Mouse (Mus musculus): ENCODE measurements at regions not wholly inside any gene's neighbourhood (a gene's known extent, or its start where the extent isn't known, plus 50 kb on each side); places are given as distances from the start of the nearest gene placed in this dataset.
A peak's percentile ranks its signal among the peaks of the same experiment; 100 is the strongest.

DNA sequence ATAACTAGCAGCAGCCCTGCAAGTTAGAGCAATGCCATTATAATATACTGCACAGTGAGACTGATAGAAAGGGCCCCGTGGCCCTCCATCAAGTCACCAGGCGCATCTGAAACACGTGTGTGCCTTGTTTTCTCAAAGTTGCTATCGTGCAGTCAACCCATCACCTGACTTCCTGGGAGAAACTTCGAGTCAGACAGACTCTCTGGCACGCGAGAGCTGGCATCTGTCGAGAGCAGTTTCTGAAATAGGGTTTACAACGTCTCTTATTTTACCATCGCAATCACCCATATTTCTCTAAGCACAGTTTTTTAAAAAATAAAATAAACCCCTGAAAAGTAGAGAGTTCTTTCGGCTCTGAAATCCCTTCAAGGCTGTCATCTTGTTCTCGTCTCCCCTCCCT lies 169.8 kb downstream of the 3110018I06Rik start:
- DNase-seq (ENCODE audit: inconsistent ontology term) = no peak

GRCm38 (mm10) chr12:107658821-107659220 lies 170.4 kb downstream of the 3110018I06Rik start:
- no peak for DNase-seq (ENCODE audit: inconsistent ontology term)

DNA sequence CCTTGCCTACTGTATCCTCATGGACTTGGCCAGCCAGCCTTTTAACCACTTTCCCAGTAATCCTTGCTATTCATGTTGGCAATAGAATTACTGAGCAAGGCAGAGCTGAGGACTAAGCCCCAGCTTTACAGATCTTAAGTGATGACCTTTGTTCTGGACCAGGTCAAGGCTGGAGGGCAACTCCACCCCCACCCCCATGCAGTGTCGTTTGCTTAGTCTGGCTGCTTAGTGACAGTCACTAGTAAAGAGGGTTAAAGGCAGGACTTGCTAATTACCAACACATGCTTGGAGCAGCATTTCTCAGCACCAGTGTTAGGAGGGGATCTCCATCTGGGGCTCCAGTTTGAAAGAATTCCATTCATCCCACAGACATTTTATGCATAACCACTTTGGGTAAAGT lies 174.2 kb downstream of the 3110018I06Rik start:
- DNase-seq (ENCODE audit: inconsistent ontology term) = no peak

DNA sequence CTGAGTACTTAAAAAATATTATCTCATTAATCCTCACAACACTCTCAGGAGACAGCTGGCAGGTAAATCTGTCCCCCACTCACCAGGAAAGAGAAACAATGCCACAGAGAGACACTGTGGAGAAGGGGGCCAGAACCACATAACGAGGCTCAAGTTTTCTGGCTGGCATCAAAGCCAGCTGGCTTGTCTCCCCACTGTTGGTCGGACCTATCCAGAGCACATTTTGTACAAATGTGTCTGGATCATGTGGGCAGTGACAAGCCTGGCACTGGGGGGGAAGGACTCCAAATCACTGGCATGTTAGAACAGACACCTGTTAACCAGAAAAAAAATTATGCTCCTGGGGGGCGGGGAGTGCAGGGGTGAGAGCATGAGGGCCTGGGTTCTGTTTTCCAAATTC lies 179.4 kb downstream of the 3110018I06Rik start:
- no peak for DNase-seq (ENCODE audit: inconsistent ontology term)

DNA sequence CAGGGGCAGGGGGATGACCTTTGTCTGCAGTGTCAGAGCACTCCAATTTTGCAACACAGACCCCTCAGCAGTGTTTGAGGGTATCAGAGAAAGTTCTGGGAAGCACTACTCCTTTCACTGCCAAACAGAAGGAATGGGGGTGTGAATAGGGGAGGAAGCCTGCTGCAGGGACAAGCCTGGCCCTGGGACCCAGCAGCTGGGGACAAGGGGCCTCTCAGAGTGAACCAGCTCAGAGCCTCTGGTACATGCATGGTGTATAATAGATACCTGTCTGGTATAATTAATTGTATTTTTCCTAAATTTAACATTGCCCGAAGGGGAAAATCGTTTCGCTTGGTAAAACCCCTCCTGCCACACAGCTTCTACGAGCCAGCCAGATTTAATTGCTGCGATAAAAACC lies 180.6 kb downstream of the 3110018I06Rik start:
- DNase-seq (ENCODE audit: inconsistent ontology term) = no peak

- DNase-seq (ENCODE audit: inconsistent ontology term) = no peak
These were observed 181.0 kb downstream of the 3110018I06Rik start for GRCm38 (mm10) chr12:107669450-107669849.

- no peak for DNase-seq (ENCODE audit: inconsistent ontology term)
These were observed 181.5 kb downstream of the 3110018I06Rik start for GRCm38 (mm10) chr12:107669910-107670309.

DNA sequence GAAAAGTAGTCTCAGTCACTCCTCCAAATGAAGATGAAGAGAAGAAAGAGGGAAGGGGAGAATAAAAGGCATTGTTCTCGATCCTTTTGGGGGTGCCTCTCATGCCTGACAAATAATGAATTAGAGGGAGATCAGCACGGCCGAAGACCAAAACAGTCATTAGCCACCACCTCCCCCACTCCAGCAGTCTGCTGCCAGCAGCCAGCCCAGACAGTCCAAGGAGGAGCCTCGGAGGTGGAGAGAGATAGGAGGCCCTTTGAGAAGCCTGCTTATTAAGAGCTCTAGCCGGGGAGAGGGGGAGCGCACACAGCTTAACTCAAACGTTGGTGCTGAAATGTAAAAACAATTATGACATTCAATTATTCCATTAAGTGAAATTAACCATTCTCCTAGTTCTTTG lies 188.6 kb downstream of the 3110018I06Rik start:
- DNase-seq (ENCODE audit: inconsistent ontology term) = no peak

GRCm38 (mm10) chr12:107687447-107687846 lies 199.0 kb downstream of the 3110018I06Rik start:
- DNase-seq (ENCODE audit: inconsistent ontology term) = no peak

DNA sequence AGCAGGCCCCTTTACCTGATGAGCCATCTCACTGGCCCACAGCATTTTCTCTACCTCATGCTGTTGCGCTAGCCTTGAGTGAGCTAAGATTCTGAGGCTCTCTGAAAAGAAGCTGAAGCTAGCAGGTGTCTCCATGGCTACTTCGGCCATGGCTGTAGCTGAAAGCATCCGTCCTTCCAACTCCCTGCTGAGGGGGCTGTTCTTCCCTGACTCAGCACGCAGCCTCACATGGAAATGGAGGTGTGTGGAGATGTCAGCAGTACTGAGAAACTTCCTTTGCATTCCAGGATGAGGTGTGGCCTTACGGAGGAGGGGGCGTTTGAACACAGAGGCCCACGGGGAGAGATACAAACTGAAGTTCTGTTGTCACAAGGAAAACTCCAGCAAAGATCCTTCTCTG lies 201.0 kb downstream of the 3110018I06Rik start:
- DNase-seq (ENCODE audit: inconsistent ontology term) = no peak

DNA sequence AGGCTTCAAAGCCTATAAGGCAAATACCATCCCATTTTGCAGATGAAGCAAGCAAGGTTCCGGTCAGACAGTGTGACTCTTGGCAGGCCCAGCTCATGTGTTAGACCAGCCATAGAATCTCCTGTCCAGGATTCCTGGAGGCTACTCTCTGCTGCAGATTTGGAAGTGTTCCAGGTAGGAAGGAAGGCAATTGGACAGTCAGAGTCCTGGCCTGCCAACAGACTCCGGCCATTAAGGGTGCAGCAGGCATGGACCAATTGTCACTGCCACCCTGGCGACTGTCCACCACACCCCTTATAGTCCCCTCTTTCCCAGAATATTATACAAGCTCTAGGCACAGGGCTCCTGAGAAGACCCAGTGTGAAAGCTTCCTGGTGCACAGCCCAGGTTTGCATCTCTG lies 201.6 kb downstream of the 3110018I06Rik start:
- DNase-seq (ENCODE audit: inconsistent ontology term) = no peak

DNA sequence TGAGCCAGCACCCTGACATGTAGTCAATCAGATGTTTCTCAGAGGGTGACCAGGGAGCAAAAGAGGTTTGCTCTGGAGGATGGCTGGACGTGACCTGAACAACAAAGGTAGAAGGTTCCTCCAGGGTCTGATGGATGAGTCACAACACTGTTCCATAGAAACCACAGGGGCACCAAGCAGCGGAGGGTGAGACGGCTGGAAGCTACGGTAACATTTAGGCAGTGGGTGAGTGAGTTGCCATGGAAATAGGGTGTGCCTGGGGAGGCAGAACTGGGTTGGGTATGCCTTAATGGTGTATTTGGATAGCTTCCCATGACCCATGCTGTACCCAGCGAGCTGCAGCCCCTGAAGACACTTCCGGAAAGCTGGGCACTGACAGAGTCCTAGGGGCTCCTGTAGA lies 205.3 kb downstream of the 3110018I06Rik start:
- DNase-seq (ENCODE audit: inconsistent ontology term) = no peak

DNA sequence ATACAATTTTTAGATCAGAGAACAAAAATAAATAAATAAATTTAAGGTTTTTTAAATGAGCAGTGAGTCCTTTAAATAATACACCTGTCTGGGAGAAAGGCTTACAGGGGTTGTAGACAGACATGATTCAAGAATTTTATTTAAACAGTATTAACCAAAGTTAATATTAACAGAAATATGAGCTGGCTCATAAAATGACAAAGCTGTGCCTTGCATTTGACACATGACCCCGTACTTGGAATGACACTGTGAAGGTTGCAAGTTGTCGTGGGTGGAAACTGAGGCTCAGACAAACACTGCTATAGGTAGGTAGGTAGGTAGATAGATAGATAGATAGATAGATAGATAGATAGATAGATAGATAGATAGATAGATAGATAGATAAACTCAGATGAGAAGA lies 206.6 kb downstream of the 3110018I06Rik start:
- DNase-seq (ENCODE audit: inconsistent ontology term) = no peak

DNA sequence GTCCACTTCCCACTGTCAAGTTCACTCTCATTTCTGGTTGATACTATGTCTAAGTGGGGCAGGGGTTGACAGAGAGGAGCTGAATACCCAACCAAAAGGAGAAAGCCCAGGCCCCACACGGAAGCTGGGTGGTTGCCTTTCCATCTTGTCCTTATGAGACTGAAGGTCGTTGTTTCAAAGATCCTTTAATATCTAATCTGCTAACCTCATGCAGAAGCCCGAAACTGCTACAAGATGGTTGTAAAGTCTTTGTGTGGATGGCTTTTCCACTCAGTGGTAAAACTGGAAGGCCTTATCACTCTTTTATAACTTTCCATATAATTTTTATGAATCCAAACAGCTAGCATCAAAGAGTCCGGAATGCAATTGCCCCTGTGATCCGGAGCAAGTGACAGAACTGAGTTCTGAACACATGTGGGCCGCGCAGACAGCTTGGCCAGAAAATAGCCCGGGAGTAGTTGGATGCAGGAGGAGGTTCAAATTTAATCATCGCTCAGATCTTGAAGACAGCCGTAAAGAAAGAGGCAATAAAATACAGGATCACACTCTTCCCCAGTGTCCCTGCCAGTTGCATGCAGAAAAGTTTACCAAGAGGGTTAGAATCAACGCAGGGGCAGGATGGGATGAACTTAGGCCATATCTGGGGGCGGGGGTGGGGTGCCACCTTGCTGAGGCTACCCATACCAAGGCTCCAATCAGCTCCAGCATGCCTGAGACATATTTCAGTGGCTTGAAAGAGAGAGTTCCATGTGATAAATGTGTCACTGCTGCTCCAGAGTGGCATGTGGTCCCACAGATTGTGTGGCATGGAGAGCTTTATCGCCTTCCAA lies 207.2 kb downstream of the 3110018I06Rik start:
- no peak for DNase-seq (ENCODE audit: inconsistent ontology term)

- no peak for DNase-seq (ENCODE audit: inconsistent ontology term)
These were observed 211.9 kb downstream of the 3110018I06Rik start for GRCm38 (mm10) chr12:107700317-107700716.

DNA sequence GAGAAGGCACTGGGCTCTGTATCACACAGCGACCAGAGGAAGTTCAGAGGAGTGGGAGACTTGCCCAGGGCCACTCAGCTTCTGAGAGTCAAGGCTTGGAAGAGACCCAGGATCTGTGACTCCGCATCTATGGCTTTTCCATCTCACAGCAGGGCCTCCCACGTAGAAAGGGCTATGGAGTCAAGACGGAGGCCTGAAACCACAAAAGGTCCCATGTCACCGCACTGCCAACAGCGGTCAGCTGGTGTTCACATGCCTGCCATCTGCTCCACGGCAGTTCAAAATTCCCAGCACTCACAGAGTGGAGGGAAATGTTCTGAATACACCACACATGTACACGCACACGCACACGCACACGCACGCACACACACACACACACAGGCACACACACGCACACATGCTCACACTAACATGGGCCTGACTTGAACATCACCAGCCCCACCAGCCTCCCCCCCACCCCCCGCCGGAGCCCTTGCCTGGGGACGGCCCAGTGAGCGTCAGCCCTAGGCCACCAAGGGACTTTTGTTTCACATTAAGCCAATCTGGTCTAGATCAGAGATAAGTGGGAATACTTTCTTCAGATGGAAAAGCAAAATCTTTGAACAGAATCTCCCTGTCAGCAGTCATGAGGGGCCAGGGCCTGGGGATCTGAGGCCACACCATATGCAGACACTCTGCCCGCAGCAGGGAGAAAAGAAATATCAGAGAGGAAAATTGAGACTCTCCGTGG lies 212.6 kb downstream of the 3110018I06Rik start:
- DNase-seq (ENCODE audit: inconsistent ontology term) = peak; percentile 27

- DNase-seq (ENCODE audit: inconsistent ontology term) = no peak
These were observed 220.4 kb downstream of the 3110018I06Rik start for GRCm38 (mm10) chr12:107708812-107709211.

DNA sequence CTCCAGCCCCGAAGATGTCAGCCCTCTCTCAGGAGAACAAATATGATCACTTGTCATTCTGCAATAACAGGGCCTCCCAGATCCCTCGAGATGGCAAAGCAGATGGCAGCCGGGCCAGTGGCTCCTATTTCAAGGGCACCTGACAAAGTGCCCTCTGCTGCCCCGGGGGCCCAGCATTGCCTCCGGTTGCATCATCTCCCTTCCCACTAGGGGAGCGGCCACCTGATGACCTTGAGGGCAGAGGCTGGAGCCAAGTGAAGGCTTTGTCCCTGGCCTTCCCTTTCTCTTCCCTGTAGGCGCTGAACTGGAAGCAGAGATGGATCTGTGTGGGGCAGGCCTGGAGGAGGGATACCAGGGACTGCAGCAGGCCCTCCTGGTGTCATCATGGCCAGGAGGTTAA lies 222.6 kb downstream of the 3110018I06Rik start:
- DNase-seq (ENCODE audit: inconsistent ontology term) = no peak

- DNase-seq (ENCODE audit: inconsistent ontology term) = no peak
These were observed 223.2 kb downstream of the 3110018I06Rik start for GRCm38 (mm10) chr12:107711675-107712074.

DNA sequence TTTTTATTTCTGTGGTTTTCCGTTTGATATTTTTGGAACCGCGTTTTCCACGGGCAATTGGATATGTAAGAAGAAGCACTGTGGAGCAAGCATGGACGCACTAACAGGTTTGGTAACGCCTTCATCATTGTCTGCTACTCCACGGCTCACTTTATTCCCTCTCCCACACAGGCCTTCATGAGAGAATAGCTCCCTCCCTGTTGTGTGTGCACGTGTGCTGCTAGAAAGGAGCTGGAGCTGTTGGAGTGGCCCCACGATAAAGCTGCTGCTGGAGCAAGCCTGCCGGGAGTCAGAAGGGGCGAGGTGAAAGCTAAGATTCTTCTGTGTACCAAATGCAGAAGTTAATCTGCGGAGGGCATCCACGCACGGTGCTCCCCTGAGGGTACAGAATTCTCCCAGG lies 224.8 kb downstream of the 3110018I06Rik start:
- no peak for DNase-seq (ENCODE audit: inconsistent ontology term)

DNA sequence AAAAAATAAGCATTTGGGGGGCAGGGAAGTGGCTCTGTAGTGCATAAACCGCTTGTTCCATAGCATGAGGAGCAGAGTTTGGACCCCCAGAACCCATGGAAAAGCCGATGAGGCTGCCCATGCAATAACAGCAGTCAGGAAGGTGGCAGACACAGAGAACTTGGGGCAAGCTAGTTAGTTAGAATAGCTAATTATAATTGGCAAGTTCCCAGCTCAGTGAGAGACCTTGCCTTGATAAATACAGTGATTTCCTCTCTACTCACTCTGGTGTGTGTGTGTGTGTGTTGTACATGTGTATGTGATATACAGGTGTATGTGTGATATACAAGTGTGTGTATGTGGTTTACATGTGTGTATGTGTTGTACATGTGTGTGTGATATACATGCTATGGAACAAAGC lies 226.4 kb downstream of the 3110018I06Rik start:
- DNase-seq (ENCODE audit: inconsistent ontology term) = no peak

DNA sequence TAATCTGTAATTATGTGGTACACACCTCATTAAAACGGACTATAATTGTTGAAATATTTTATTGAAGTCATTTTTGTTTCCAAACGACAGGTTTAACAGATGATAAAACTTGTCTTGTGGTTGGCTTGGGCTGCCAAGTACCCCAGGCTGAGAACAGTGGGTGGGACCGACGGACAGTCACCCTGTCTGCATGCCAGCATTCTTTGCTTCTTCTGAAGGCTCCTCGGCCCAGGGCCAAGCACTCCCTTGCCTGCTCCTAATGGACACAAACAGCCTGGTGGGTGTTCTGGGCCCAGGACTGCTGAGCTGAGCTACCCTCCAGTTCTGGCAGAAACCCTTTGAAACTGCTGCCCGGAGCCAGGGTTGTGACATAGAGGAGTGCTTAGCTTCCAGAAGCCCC lies 227.4 kb downstream of the 3110018I06Rik start:
- DNase-seq (ENCODE audit: inconsistent ontology term) = peak; percentile 93

GRCm38 (mm10) chr12:107720941-107721340 lies 232.5 kb downstream of the 3110018I06Rik start:
- DNase-seq (ENCODE audit: inconsistent ontology term) = no peak

All from Muller cell, postnatal 12 days (primary cell).